Mouse (Mus musculus): ENCODE results near the gene Hcfc1r1. TPM values are rescaled to one million over a fixed set of nuclear protein-coding genes. Genes with fewer than 3 reads are reported as not detected.
A peak's percentile ranks its signal among the peaks of the same experiment; 100 is the strongest.

Hcfc1r1 gene
- polyA plus RNA-seq (2012; rRNA removed), result 197 and 204 TPM in 2 replicates

DNA sequence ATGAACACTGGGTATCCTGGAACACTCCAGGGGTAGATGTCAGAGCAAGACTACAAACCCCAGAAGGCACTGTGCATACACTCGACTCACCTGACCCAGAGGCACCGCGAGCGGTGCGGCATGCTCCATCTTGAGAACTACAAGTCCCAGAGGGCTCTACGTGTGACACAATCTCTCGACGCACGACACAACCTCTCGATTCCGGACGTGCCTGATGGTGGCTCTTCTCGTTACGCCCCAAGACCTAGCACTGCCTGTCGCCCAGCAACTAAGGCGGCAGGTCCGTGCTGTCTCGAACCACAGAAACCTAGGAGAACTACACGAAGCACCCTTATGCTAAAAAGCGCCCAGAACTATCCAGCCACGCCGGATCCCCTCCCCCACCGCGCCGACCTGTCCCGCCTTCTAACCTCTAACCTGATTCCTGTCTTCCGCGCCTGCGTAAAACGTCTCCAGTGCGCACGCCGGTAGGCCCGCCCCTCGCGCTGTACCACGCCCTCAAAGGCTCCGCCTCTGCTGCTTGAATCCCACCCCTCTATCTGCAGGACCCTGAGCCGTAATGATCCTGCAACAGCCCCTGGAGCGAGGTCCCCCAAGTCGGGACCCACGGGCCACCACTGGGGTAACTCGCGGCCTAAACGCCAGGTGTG lies at the start of gene Hcfc1r1, which contains the start of gene Thoc6:
TSS of gene Hcfc1r1 (plus strand) at position 173 of the 650 bp plus-strand sequence.
TSS of gene Thoc6 (minus strand) at position 459 of the 650 bp plus-strand sequence.
- peak; percentile 91 for DNase-seq (ENCODE audit: low read depth, low spot score)
- WGBS, result under 1% methylated on average over 45 of the region's 45 CpGs

- no peak for DNase-seq (ENCODE audit: low read depth, low spot score)
- WGBS, result 44% methylated on average over 7 of the region's 7 CpGs
Measured at GRCm38 (mm10) chr17:23627813-23628212, 45.6 kb upstream of the Hcfc1r1 start.

GRCm38 (mm10) chr17:23630195-23631020 lies 43.0 kb upstream of the Hcfc1r1 start:
- no peak for DNase-seq (ENCODE audit: low read depth, low spot score)
- 14% methylated on average over 22 of the region's 22 CpGs for WGBS

- DNase-seq (ENCODE audit: low read depth, low spot score), result no peak
- 72% methylated on average over 8 of the region's 8 CpGs for WGBS
Measured at GRCm38 (mm10) chr17:23631241-23631640, 42.2 kb upstream of the Hcfc1r1 start.

GRCm38 (mm10) chr17:23644613-23645495 lies 28.5 kb upstream of the Hcfc1r1 start, which contains the start of gene Mmp25:
Gene Mmp25, minus strand, starts transcription at chr17:23645277.
- 2% methylated on average over 58 of the region's 58 CpGs for whole genome bisulfite sequencing
- no peak for DNase-seq (ENCODE audit: low read depth, low spot score)

DNA sequence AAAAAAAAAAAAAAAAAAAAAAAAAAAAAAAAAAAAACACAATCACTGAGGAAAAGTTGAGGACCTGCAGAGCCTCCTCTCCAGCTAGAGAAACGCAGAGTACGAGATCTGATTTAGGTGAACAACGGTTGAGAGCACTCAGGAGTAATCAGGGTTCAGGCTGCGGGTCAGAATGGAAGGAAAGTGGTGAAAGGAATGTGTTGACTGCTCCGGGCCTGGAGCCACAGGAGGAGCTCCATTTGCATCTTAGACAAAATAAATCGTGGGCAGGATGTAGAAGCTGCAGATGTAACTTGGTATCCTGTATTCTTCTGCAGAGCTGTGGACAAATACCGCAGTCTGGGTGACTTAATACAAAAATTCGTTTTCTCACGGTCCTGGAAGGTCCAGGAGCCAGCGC lies 27.5 kb upstream of the Hcfc1r1 start:
- no peak for DNase-seq (ENCODE audit: low read depth, low spot score)
- WGBS, result 57% methylated on average over 10 of the region's 10 CpGs

DNA sequence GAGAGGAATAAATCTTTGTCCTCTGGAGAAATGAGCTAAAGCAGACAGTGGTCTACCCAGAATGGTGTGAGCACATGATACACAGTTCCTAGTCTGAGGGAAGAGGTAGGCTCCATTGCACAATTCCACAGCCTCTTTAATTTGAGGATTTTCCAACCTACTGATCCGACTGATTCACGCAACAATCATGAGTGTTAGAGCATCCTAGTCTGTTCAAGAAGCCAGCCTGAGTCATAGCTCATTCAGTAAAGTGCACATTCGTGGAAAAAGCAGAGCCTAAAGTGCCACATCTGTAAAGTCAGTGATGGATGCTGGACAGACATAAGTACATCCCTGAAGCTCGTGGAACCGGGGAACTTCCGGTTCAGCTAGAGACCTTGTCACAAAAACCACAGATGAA lies 22.0 kb upstream of the Hcfc1r1 start:
- DNase-seq (ENCODE audit: low read depth, low spot score), result no peak
- 64% methylated on average over 6 of the region's 6 CpGs for WGBS

GRCm38 (mm10) chr17:23653324-23653723 lies 20.1 kb upstream of the Hcfc1r1 start:
- no peak for DNase-seq (ENCODE audit: low read depth, low spot score)
- 75% methylated on average over 2 of the region's 2 CpGs for WGBS

DNA sequence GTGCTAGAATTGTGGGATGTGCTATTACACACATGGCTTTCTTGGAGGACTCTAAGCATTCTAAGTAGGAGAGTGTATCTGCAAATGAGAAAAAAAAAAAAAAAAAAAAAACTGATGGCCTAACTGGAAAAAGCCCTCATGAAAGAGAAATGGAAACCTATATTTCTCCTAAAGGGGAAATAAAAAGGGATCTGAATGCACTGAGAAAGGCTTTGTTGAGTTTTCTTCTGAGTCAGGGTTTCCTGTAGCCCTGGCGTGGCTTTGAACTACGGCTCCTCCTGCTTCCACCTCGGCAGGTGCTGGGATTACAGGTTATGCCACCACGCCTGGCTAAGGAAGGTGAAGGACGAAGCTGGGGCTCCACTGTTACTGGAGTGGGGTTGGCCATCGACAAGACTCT lies 19.4 kb upstream of the Hcfc1r1 start:
- 37% methylated on average over 6 of the region's 6 CpGs for WGBS

GRCm38 (mm10) chr17:23654410-23654809 lies 19.0 kb upstream of the Hcfc1r1 start:
- 51% methylated on average over 2 of the region's 2 CpGs for WGBS
- DNase-seq (ENCODE audit: low read depth, low spot score), result no peak

More for the DNA sequence above, 19.4 kb upstream of the Hcfc1r1 start:
- no peak for DNase-seq (ENCODE audit: low read depth, low spot score)

DNA sequence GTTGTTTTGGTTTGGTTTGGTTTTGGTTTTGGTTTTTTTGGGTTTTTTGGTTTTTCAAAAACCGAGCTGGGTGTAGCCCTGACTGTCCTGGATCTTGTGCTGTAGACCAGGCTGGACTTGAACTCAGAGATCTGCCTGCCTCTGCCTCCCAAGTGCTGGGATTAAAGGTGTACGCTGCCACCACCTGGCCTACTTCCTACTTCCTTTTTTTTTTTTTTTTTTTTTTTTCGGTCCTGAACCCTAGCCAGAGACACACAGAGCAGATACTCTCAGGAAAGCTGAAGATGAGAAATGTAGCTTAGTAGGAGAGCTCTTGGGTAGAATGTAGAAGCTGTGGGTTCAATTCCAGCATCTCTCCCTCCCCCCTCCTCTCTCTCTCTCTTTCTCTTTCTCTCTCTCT lies 14.9 kb upstream of the Hcfc1r1 start:
- WGBS, result 75% methylated on average over 3 of the region's 3 CpGs
- no peak for DNase-seq (ENCODE audit: low read depth, low spot score)

- WGBS, result 4% methylated on average over 27 of the region's 27 CpGs
- DNase-seq (ENCODE audit: low read depth, low spot score), result peak; percentile 69
Measured at GRCm38 (mm10) chr17:23660117-23660875, 13.1 kb upstream of the Hcfc1r1 start, which contains the start of gene Bicdl2. Gene Bicdl2, plus strand, starts transcription at chr17:23660506.

- no peak for DNase-seq (ENCODE audit: low read depth, low spot score)
Measured at GRCm38 (mm10) chr17:23660876-23661200, 12.6 kb upstream of the Hcfc1r1 start.

GRCm38 (mm10) chr17:23661526-23661925 lies 11.9 kb upstream of the Hcfc1r1 start:
- DNase-seq (ENCODE audit: low read depth, low spot score), result no peak
- 13% methylated on average over 9 of the region's 9 CpGs for WGBS

More at GRCm38 (mm10) chr17:23660876-23661200, 12.6 kb upstream of the Hcfc1r1 start:
- WGBS, result 1% methylated on average over 14 of the region's 14 CpGs

- WGBS, result 9% methylated on average over 5 of the region's 5 CpGs
- no peak for DNase-seq (ENCODE audit: low read depth, low spot score)
Measured at GRCm38 (mm10) chr17:23664556-23665021, 8.8 kb upstream of the Hcfc1r1 start.

GRCm38 (mm10) chr17:23665511-23665910 lies 7.9 kb upstream of the Hcfc1r1 start:
- no peak for DNase-seq (ENCODE audit: low read depth, low spot score)
- WGBS, result 89% methylated on average over 14 of the region's 14 CpGs

DNA sequence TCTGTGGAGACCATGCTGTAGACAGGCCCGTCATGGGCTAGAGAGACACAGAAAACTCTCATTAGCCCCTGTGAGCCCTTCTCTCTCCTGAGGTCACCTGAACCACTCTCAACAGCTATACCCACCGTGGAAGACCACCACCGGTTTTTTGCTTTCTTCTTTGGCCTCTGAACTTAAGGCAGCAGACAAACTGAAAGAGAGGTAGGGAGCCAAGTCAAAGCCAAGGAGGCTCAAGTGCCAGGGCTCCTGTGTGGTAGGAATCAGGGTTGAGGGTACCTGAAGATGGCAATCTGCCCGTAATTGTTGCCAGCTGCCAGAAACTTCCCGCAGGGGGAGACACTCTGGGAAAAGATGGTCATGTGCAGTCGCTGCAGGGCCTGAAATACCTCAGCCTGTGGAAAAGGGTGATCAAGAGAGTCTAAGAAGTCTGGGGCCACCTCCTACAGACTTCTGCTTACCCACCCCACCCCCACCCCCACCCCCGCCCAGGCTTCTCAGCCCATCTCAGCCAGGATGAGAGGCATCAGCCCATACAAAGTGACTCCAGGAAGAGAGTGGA lies 2.8 kb upstream of the Hcfc1r1 start:
- no peak for DNase-seq (ENCODE audit: low read depth, low spot score)
- WGBS, result 91% methylated on average over 7 of the region's 7 CpGs

- no peak for DNase-seq (ENCODE audit: low read depth, low spot score)
- 93% methylated on average over 3 of the region's 3 CpGs for WGBS
Measured at GRCm38 (mm10) chr17:23671519-23671918, 1.9 kb upstream of the Hcfc1r1 start.

- WGBS, result 31% methylated on average over 3 of the region's 3 CpGs
- no peak for DNase-seq (ENCODE audit: low read depth, low spot score)
Measured at GRCm38 (mm10) chr17:23672761-23673160, 635 bp upstream of the Hcfc1r1 start.

All from large intestine, adult 2 months (tissue).